Mouse (Mus musculus): ENCODE data around the gene Pigp. TPM values are rescaled to one million over a fixed set of nuclear protein-coding genes. Genes with fewer than 3 reads are reported as not detected.

Gene Pigp
- polyA plus RNA-seq, 1 experiment from 2014 or later = 110 TPM

- Histone ChIP-seq H3K4me3 (peak overlapping the region; percentile 62), H3K9me3 (no peaks in the 10 kb centered on the region), H3K9ac (peak overlapping the region; percentile 87; the same call in 1 of the 2 replicates), H3K4me1 (peaks cover 24% of the 10 kb centered on the region), H3K27me3 (replicated peaks) (no peaks in the 10 kb centered on the region), H3K4me2 (peak overlapping the region; percentile 50), H3K36me3 (replicated peaks) (no peaks in the 10 kb centered on the region), H3K27ac (peak overlapping the region; percentile 99)
- ATAC-seq (replicated peaks) = no peak
- whole genome bisulfite sequencing = 59% methylated on average over 4 of the region's 4 CpGs
These were observed 59.7 kb downstream of the Pigp start for GRCm38 (mm10) chr16:94311931-94312330.

DNA sequence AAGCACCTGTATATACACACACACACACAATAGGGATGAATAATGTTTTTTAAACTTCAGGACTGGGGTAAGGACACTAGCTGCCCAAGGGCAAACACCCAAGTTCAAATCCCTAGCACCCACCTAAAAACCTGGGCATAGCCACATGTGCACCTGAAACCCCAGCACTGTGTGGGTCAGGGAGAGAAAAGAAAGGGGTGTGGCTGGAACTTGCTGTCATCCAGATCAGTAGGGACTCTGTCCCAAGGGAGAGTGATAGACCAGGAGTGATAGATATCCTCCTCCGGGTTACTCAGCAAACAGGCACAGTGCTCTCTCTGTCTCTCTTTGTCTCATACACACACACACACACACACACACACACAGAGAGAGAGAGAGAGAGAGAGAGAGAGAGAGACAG lies 60.2 kb downstream of the Pigp start:
- Histone ChIP-seq H3K9me3 (no peaks in the 10 kb centered on the region), H3K9ac (peak overlapping the region; percentile 87; the same call in 1 of the 2 replicates), H3K27ac (peak overlapping the region; percentile 99), H3K36me3 (replicated peaks) (no peaks in the 10 kb centered on the region), H3K27me3 (replicated peaks) (no peaks in the 10 kb centered on the region), H3K4me1 (peaks cover 24% of the 10 kb centered on the region), H3K4me2 (peak overlapping the region; percentile 50), H3K4me3 (no peak overlapping the region; the same call in 1 of the 2 replicates)
- WGBS = 44% methylated on average over 1 of the region's 1 CpGs
- no peak for ATAC-seq (replicated peaks)

GRCm38 (mm10) chr16:94309025-94309424 lies 62.6 kb downstream of the Pigp start:
- H3K4me1 ChIP-seq = peaks cover 21% of the 10 kb centered on the region
- no peaks in the 10 kb centered on the region for H3K27me3 ChIP-seq (replicated peaks)
- no peak overlapping the region for H3K4me3 ChIP-seq
- H3K9ac ChIP-seq = no peak overlapping the region
- WGBS = 90% methylated on average over 4 of the region's 4 CpGs
- no peak overlapping the region for H3K4me2 ChIP-seq
- ATAC-seq (replicated peaks) = no peak
- H3K27ac ChIP-seq = no peak overlapping the region
- H3K9me3 ChIP-seq = no peaks in the 10 kb centered on the region
- H3K36me3 ChIP-seq (replicated peaks) = no peaks in the 10 kb centered on the region

Other genes with a start within 250 kb of the Pigp start
- gene Hlcs, start 58.3 kb downstream of the Pigp start, polyA plus RNA-seq (2015; fragmentation: Nextera tagmentation; extraction: Ambion mirVana) = 9.7 and 10.1 TPM in 2 replicates
- gene Ripply3, start 43.4 kb downstream of the Pigp start, polyA plus RNA-seq (2015; fragmentation: Nextera tagmentation; extraction: Ambion mirVana) = 1.1 and 1.7 TPM in 2 replicates
- gene Ttc3, start 1.2 kb downstream of the Pigp start, polyA plus RNA-seq (2015; fragmentation: Nextera tagmentation; extraction: Ambion mirVana) = 917 and 970 TPM in 2 replicates
- gene Vps26c, start 155.0 kb upstream of the Pigp start, polyA plus RNA-seq (2015; fragmentation: Nextera tagmentation; extraction: Ambion mirVana) = 79.8 and 91.8 TPM in 2 replicates
- gene Dyrk1a, start 198.2 kb upstream of the Pigp start, polyA plus RNA-seq (2015; fragmentation: Nextera tagmentation; extraction: Ambion mirVana) = 11.1 and 11.7 TPM in 2 replicates